Mouse (Mus musculus) neural tube, embryonic 11.5 days (tissue): Measurements from ENCODE around the gene Ptgis. TPM values are rescaled to one million over a fixed set of nuclear protein-coding genes. Genes with fewer than 3 reads are reported as not detected.

Experiments
- ATAC-seq: fragments of 200-750 bp; cut with Nextera tagmentation; 2 replicates; pipeline ENCODE4 v1.8.0; 2017; ENCODE audit warnings: moderate number of reproducible peaks, mild to moderate bottlenecking, moderate TSS enrichment, moderate library complexity; ENCODE audit not compliant: insufficient read depth, low FRiP score, low TSS enrichment
- DNase-seq: peaks from one replicate; pipeline ENCODE4 v3.0.0-alpha.2; 2015; ENCODE audit warnings: low spot score
- H3K27ac ChIP-seq: fragments of 300-500 bp; sonication (generic); 2 replicates; pipeline ENCODE4 v1.5.1; 2014; ENCODE audit warnings: low read depth, mild to moderate bottlenecking, low read length
- H3K27me3 ChIP-seq: fragments of 300-500 bp; sonication (generic); 2 replicates; pipeline ENCODE4 v1.6.1; 2014; ENCODE audit warnings: mild to moderate bottlenecking, low read length, mixed read lengths; ENCODE audit not compliant: control insufficient read depth, insufficient read depth
- H3K36me3 ChIP-seq: fragments of 300-500 bp; sonication (generic); 2 replicates; pipeline ENCODE4 v1.6.1; 2014; ENCODE audit warnings: mild to moderate bottlenecking, low read length, moderate library complexity, mixed read lengths; ENCODE audit not compliant: control insufficient read depth, insufficient read depth
- H3K4me1 ChIP-seq: fragments of 300-500 bp; sonication (generic); 2 replicates; pipeline ENCODE4 v1.6.1; 2014; ENCODE audit warnings: low read length, mixed read lengths; ENCODE audit not compliant: control insufficient read depth, insufficient read depth
- H3K4me2 ChIP-seq: fragments of 300-500 bp; sonication (generic); 2 replicates; pipeline ENCODE4 v1.6.1; 2014; ENCODE audit warnings: low read depth, mild to moderate bottlenecking, moderate library complexity
- H3K4me3 ChIP-seq: fragments of 300-500 bp; sonication (generic); 2 replicates; pipeline ENCODE4 v1.5.1; 2014; ENCODE audit warnings: low read depth, low read length
- H3K9ac ChIP-seq: fragments of 300-500 bp; sonication (generic); 2 replicates; pipeline ENCODE4 v1.6.1; 2014; ENCODE audit warnings: mild to moderate bottlenecking, low read length
- H3K9me3 ChIP-seq: fragments of 300-500 bp; sonication (generic); 2 replicates; pipeline ENCODE4 v1.6.1; 2016; ENCODE audit warnings: low read length; ENCODE audit not compliant: control insufficient read depth
- WGBS: fragments of 180-500 bp; shearing (Covaris S2); extraction: QIAGEN DNeasy Blood & Tissue Kit; methylation state at CpG from one replicate; pipeline ENCODE4 v1.1.7; 2014; 5-methylcytosine and 5-hydroxymethylcytosine counted together
- polyA plus RNA-seq: library from polyadenylated mRNA; unstranded; fragments of >200 nt; fragmentation: Nextera tagmentation; extraction: Ambion mirVana; gene quantifications from 2 replicates; pipeline ENCODE4 v1.2.1, GENCODE M21; 2014

Ptgis gene
- polyA plus RNA-seq: 10.6 and 10.7 TPM in 2 replicates

DNA sequence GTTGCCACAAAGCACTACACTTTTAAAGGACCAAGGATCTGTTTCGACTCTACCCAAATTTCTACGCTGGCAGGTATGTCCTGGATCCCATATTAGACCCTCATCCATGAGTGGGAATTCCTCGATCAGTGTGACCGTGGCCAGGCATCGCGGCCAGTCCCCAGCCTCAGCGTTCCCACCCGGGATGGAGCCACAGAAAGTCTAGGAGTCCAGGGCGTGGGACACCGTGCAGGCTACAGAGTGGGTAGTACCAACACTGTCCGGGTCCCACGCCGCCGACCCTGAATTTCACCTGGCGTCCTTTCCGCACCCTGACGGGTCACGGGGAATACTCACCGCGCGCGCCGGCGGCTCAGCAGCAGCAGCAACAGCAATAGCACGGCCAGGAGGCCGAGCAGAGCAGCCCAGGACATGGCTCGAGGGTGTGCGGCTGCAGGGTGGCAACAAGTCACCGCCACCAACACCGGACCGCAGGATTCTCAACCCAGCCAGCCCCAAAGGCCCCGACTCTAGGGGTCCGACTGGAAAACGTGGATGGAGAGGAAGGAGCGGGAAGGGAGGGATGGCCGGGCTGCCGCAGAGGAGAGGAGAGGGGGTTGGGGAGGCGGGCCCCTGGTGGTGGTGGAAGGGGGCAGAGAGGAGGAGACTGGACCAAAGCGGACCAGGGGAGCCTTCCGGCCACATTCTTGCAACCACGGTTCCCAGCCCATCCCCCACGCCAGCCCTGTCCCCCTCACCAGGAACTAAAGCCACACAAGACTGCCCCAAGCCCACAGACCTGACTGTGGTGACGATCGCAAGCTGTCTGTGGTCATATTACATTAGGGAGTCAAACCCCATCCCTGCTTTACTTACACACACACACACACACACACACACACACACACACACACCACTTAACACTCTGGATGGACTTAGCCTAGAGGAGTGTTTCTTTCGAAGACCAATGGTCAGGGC is at the start of gene Ptgis:
Gene Ptgis, minus strand, starts transcription at position 597 of the 957 bp plus-strand sequence.
- no peaks in the 10 kb centered on the region for H3K27me3 ChIP-seq
- H3K9me3 ChIP-seq: no peaks in the 10 kb centered on the region
- H3K36me3 ChIP-seq: no peaks in the 10 kb centered on the region
- H3K9ac ChIP-seq: peak within 1 kb of the TSS; percentile 60
- 0 out of 2 replicates have a peak, but pooled peaks cover 3% of the 10 kb centered on the region for H3K4me1 ChIP-seq
- DNase-seq (peak; percentile 60), ATAC-seq (0 out of 2 replicates have a peak, but pooled peaks have one; percentile 27)
- H3K4me3 ChIP-seq: peak within 1 kb of the TSS; percentile 41
- peak within 1 kb of the TSS; percentile 79 for H3K4me2 ChIP-seq
- no peak within 1 kb of the TSS for H3K27ac ChIP-seq
- WGBS: 3% methylated on average over 43 of the region's 45 CpGs

DNA sequence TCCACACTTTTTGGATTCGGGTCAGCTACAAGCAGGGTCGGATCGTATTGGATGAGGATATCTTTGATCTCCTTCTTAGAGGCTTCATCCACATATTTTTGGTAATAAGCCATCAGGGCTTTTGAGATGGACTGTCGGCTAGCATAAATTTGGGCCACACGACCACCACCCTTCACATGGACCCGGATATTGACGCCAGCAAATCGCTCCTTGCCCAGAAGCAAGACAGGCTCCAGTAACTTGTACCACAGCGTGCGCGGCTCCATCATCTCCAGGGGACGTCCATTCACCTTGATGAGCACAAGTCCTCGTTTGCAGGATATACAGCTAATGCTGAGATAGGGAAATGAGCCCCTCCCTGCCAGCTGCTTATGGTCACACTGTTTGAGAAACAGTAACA is 41.1 kb upstream of the Ptgis start:
- H3K4me3 ChIP-seq: no peak overlapping the region
- H3K9me3 ChIP-seq: no peaks in the 10 kb centered on the region
- 95% methylated on average over 13 of the region's 13 CpGs for WGBS
- H3K9ac ChIP-seq: no peak overlapping the region
- ATAC-seq (no peak), DNase-seq (peak; percentile 6)
- no peak overlapping the region for H3K4me2 ChIP-seq
- no peaks in the 10 kb centered on the region for H3K4me1 ChIP-seq
- no peaks in the 10 kb centered on the region for H3K36me3 ChIP-seq
- H3K27ac ChIP-seq: no peak overlapping the region
- no peaks in the 10 kb centered on the region for H3K27me3 ChIP-seq

DNA sequence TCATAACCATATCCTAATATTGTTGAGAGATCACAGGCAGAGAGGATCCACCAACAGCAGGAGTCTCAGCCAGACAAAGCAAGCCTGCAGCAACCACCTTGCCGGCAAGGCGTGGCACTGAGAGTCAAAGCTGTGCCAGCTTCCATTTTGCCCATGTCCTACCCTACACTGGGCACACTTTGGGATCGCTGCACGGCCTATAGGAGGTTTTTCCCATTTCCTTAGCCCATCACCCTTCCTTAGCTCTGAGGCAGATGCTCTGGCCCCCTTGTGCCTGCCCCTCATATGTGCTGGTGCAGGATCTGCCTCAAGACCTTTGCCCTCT is 40.5 kb upstream of the Ptgis start:
- no peak for ATAC-seq
- Histone ChIP-seq H3K4me2 (no peak overlapping the region), H3K27ac (no peak overlapping the region), H3K9ac (no peak overlapping the region), H3K9me3 (no peaks in the 10 kb centered on the region), H3K36me3 (no peaks in the 10 kb centered on the region), H3K4me1 (no peaks in the 10 kb centered on the region), H3K4me3 (no peak overlapping the region), H3K27me3 (no peaks in the 10 kb centered on the region)
- DNase-seq: peak; percentile 0
- WGBS: 90% methylated on average over 4 of the region's 4 CpGs

DNA sequence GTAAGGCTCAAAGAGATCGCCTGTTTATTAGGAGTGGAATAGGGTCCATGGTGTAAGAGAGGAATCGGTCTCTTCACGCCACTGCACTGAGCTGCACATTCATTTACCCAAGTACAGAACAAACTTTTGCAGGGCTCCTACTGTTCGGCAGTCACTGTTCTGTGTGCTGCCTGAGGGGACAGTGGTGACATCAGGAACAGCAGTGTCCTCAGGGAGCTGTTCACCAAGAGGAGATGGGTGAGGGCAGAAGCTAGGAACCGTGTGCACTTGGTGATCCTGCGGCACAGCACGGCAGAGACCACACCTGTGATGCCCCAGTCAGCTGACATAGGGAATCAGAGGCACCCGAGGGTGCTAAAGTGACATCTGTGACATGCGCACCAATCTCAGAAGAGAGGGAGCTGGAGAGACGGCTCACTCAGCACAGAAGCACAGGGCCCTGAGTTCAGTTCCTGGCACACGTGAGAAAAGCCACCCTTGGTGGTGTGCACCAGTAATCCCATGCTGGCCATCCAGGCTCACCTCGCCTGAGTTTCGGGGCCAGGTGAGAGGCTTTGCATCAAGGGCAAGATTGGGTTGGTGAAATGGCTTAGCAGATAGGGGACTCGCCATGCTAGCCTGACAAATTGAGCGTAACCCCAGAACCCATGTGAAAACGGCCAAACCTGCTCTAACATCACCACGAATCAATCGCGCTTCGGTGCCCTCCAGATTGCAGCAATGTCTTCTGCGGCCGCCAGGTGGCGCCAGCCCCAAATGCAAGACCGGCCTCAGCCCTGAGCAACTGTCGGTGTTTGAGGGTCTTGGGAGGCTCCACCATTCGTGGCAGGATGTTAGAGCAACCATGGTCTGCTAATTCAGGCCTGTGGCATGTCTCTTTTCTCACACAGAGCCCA is 39.9 kb upstream of the Ptgis start:
- no peak overlapping the region for H3K27ac ChIP-seq
- DNase-seq (peak; percentile 86), ATAC-seq (peak; percentile 45; the same call in 1 of the 2 replicates)
- no peaks in the 10 kb centered on the region for H3K4me1 ChIP-seq
- H3K36me3 ChIP-seq: no peaks in the 10 kb centered on the region
- H3K4me3 ChIP-seq: no peak overlapping the region
- no peaks in the 10 kb centered on the region for H3K27me3 ChIP-seq
- no peak overlapping the region for H3K4me2 ChIP-seq
- no peaks in the 10 kb centered on the region for H3K9me3 ChIP-seq
- no peak overlapping the region for H3K9ac ChIP-seq
- 49% methylated on average over 26 of the region's 26 CpGs for WGBS

DNA sequence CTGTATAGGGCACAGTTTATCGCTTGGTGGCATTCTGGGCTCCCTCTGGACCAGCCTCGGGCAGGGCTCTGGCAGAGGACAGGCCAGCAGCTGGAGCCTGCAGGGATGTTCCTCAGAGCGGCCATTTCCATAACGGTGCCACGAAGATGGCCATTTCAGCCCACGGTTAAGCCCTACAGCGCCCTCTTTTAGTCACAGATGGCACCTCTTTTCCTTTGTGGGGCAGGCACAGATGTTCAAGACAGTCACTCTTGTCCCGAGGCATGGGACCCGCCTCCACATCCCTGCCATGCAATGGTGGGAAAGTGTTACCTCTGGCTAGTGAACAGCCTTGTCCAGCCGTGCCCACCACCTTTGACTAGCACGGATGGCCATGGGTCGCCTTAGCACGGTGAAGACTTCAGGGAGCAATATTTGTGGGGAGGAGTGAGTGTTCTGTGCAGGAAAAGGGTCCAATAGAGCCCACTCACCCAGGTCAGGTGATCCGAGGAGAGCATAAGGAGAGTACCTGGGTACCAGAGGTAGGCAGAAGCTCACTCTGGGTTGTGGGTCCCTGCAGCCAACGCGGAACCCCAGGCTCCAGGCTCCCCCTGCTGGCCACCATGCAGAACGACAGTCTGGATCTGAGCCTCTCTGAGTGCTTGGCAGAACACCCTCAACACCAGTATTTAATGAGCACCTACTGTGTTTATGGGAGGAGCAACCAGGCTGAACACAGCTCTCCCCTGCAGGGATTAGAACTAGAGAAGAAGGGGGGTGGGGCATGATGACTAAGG is 38.5 kb upstream of the Ptgis start:
- DNase-seq (peak; percentile 63), ATAC-seq (no peak)
- no peaks in the 10 kb centered on the region for H3K36me3 ChIP-seq
- no peak overlapping the region for H3K9ac ChIP-seq
- H3K27ac ChIP-seq: no peak overlapping the region
- H3K4me3 ChIP-seq: no peak overlapping the region
- H3K27me3 ChIP-seq: no peaks in the 10 kb centered on the region
- no peak overlapping the region for H3K4me2 ChIP-seq
- WGBS: 62% methylated on average over 17 of the region's 17 CpGs
- H3K4me1 ChIP-seq: no peaks in the 10 kb centered on the region
- H3K9me3 ChIP-seq: no peaks in the 10 kb centered on the region

DNA sequence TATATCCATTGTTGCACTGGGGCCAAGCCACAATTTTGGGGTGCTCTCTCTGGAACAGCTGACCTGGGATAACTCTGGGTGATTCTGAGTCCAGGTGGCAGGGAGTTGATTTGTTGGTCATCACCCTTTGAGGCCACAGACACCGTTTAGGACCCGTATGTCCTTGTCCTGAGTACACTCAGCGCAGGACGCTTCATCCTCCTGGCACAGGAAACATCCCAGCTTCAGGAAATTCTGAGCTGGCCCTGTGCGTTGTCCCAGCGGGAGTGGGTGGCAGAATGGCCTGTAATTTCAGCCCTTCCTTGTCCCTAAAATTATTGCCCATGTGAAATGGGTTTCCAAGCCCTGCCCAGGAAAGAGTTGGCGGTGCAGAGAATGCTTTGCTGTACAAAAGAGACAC is 37.6 kb upstream of the Ptgis start:
- Histone ChIP-seq H3K27me3 (no peaks in the 10 kb centered on the region), H3K9ac (no peak overlapping the region), H3K9me3 (no peaks in the 10 kb centered on the region), H3K4me3 (no peak overlapping the region), H3K27ac (no peak overlapping the region), H3K4me1 (no peaks in the 10 kb centered on the region), H3K4me2 (no peak overlapping the region), H3K36me3 (no peaks in the 10 kb centered on the region)
- DNase-seq (no peak), ATAC-seq (no peak)
- WGBS: 86% methylated on average over 7 of the region's 7 CpGs

DNA sequence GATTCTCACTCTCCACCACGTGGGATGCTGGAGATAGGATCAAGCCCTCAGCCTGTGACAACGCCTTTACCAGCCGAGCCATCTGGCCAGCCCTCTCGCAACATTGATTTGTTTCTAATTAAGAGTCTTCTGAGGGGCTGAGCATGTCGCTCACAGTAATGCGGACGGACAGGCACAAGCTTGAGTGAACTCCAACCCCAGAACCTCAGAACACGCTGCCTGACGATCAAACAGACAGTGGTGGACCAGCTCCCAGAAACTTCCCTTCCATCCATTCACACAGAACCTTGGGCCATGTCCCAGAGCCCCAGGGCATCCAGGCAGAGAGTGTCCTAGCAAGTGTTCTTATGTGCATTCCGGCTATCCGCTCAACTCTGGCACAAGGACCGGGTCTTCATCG is 36.6 kb upstream of the Ptgis start:
- H3K9me3 ChIP-seq: no peaks in the 10 kb centered on the region
- 82% methylated on average over 13 of the region's 13 CpGs for whole genome bisulfite sequencing

DNA sequence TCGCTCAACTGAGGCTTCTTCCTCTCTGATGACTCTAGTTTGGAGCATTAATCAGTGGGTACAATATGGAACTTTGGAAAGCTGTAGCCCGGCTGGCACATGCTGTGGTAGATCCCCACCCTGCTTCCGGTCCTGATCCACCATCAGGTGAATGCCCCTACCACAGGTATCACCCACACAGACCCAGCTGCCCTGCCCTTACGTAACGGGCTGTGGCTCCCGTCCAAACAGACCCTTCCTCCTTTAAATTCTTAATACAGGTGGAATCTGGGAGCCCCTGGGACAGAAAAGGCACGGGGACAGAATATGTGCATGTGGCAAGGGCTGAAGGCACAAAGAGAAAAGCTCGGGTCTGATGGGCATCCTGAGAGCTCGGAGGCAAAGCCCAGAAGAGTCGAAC is 35.5 kb upstream of the Ptgis start:
- Histone ChIP-seq H3K27me3 (no peaks in the 10 kb centered on the region), H3K9me3 (no peaks in the 10 kb centered on the region), H3K9ac (no peak overlapping the region), H3K4me1 (no peaks in the 10 kb centered on the region), H3K27ac (no peak overlapping the region), H3K36me3 (no peaks in the 10 kb centered on the region), H3K4me2 (no peak overlapping the region), H3K4me3 (no peak overlapping the region)
- DNase-seq (no peak), ATAC-seq (no peak)
- 87% methylated on average over 10 of the region's 10 CpGs for WGBS

More for the DNA sequence above, 36.6 kb upstream of the Ptgis start:
- DNase-seq (no peak), ATAC-seq (no peak)
- Histone ChIP-seq H3K4me2 (no peak overlapping the region), H3K4me1 (no peaks in the 10 kb centered on the region), H3K27ac (no peak overlapping the region), H3K27me3 (no peaks in the 10 kb centered on the region), H3K4me3 (no peak overlapping the region), H3K9ac (no peak overlapping the region), H3K36me3 (no peaks in the 10 kb centered on the region)
